Mouse (Mus musculus) heart, embryonic 14.5 days (tissue): Measurements from ENCODE around the gene Csnk1e. TPM values are rescaled to one million over a fixed set of nuclear protein-coding genes. Genes with fewer than 3 reads are reported as not detected.

Source experiments
- ATAC-seq: fragments of 200-750 bp; cut with Nextera tagmentation; 2 replicates; pipeline ENCODE4 v1.8.0; 2017; ENCODE audit warnings: low read depth, moderate TSS enrichment; ENCODE audit not compliant: insufficient number of reproducible peaks, insufficient read depth, low FRiP score
- H3K27ac ChIP-seq, 2 experiments: fragments of 200-500 bp in 1 of 2; fragments of 300-500 bp in 1 of 2; sonication (generic) in 1 of 2; replicated peaks in 1 of 2; 2 replicates each; pipeline ENCODE4 v1.5.1; 2012 to 2014; ENCODE audit warnings: low read depth in 2 of 2, low read length in 2 of 2, control low read depth in 1 of 2, mild to moderate bottlenecking in 1 of 2, mixed read lengths in 1 of 2; ENCODE audit not compliant: control insufficient read depth in 1 of 2, insufficient read depth in 1 of 2
- H3K27me3 ChIP-seq: fragments of 300-500 bp; sonication (generic); 2 replicates; pipeline ENCODE4 v1.6.1; 2014; ENCODE audit warnings: mild to moderate bottlenecking, low read length, control low read depth; ENCODE audit not compliant: control insufficient read depth, insufficient read depth
- H3K36me3 ChIP-seq: fragments of 300-500 bp; sonication (generic); 2 replicates; pipeline ENCODE4 v1.6.1; 2014; ENCODE audit warnings: mild to moderate bottlenecking, control low read depth, low read length, mixed read lengths; ENCODE audit not compliant: control insufficient read depth, insufficient read depth
- H3K4me1 ChIP-seq, 2 experiments: fragments of 200-500 bp in 1 of 2; fragments of 300-500 bp in 1 of 2; sonication (generic) in 1 of 2; 2 replicates each; pipeline ENCODE4 v1.6.1; 2012 to 2014; ENCODE audit warnings: low read length in 2 of 2, control low read depth in 1 of 2, mixed read lengths in 1 of 2; ENCODE audit not compliant: control insufficient read depth in 2 of 2, insufficient read depth in 2 of 2
- H3K4me2 ChIP-seq: fragments of 300-500 bp; sonication (generic); 2 replicates; pipeline ENCODE4 v1.6.1; 2014; ENCODE audit warnings: mild to moderate bottlenecking, low read length
- H3K4me3 ChIP-seq, 2 experiments: fragments of 200-500 bp in 1 of 2; fragments of 300-500 bp in 1 of 2; sonication (generic) in 1 of 2; 2 replicates each; pipeline ENCODE4 v1.5.1; 2012 to 2014; ENCODE audit warnings: low read length in 2 of 2, mild to moderate bottlenecking in 2 of 2, control low read depth in 1 of 2, low read depth in 1 of 2, moderate library complexity in 1 of 2; ENCODE audit not compliant: control insufficient read depth in 1 of 2, insufficient read depth in 1 of 2
- H3K9ac ChIP-seq: fragments of 300-500 bp; sonication (generic); 2 replicates; pipeline ENCODE4 v1.6.1; 2014; ENCODE audit warnings: mild to moderate bottlenecking, low read length
- H3K9me3 ChIP-seq: fragments of 300-500 bp; sonication (generic); 2 replicates; pipeline ENCODE4 v1.6.1; 2016; ENCODE audit warnings: low read length, control low read depth; ENCODE audit not compliant: control insufficient read depth
- WGBS: fragments of 180-500 bp; shearing (Covaris S2); extraction: QIAGEN DNeasy Blood & Tissue Kit; methylation state at CpG from one replicate; pipeline ENCODE4 v1.1.7; 2014; 5-methylcytosine and 5-hydroxymethylcytosine counted together
- polyA plus RNA-seq: library from polyadenylated mRNA; unstranded; fragments of >200 nt; fragmentation: Nextera tagmentation; extraction: Ambion mirVana; gene quantifications from 2 replicates; pipeline ENCODE4 v1.2.1, GENCODE M21; 2014

Gene Csnk1e
- polyA plus RNA-seq, 1 experiment from 2014 or later: 95.1 TPM

- Histone ChIP-seq H3K4me2 (peak overlapping the region; percentile 94), H3K9me3 (no peaks in the 10 kb centered on the region), H3K36me3 (0 out of 2 replicates have a peak, but pooled peaks cover 4% of the 10 kb centered on the region), H3K27ac (peak overlapping the region; percentile 4 to 81; a peak in 3 of 4 replicates), H3K9ac (peak overlapping the region; percentile 89), H3K4me3 (peak overlapping the region; percentile 85 to 89), H3K4me1 (peaks cover 47 to 53% of the 10 kb centered on the region in 2 experiments), H3K27me3 (no peaks in the 10 kb centered on the region)
- WGBS: 14% methylated on average over 5 of the region's 5 CpGs
- no peak for ATAC-seq
These were observed 53.2 kb downstream of the Csnk1e start for GRCm38 (mm10) chr15:79402176-79402575.

GRCm38 (mm10) chr15:79400975-79401365, 54.4 kb downstream of the Csnk1e start:
- Histone ChIP-seq H3K36me3 (peaks cover 9% of the 10 kb centered on the region; the same call in 1 of the 2 replicates), H3K9me3 (no peaks in the 10 kb centered on the region), H3K4me3 (peak overlapping the region; percentile 5 to 89), H3K9ac (peak overlapping the region; percentile 89), H3K27ac (peak overlapping the region; percentile 70 to 75), H3K4me2 (peak overlapping the region; percentile 94), H3K4me1 (peaks cover 42 to 48% of the 10 kb centered on the region in 2 experiments), H3K27me3 (no peaks in the 10 kb centered on the region)
- ATAC-seq: no peak
- WGBS: 29% methylated on average over 7 of the region's 7 CpGs

- H3K4me1 ChIP-seq: peaks cover 48 to 54% of the 10 kb centered on the region in 2 experiments
- H3K9ac ChIP-seq: peak overlapping the region; percentile 89
- no peaks in the 10 kb centered on the region for H3K27me3 ChIP-seq
- H3K36me3 ChIP-seq: peaks cover 13% of the 10 kb centered on the region; the same call in 1 of the 2 replicates
- no peak for ATAC-seq
- H3K4me2 ChIP-seq: peak overlapping the region; percentile 94
- 54% methylated on average over 6 of the region's 6 CpGs for WGBS
- peak overlapping the region; percentile 70 to 75 for H3K27ac ChIP-seq
- no peaks in the 10 kb centered on the region for H3K9me3 ChIP-seq
- H3K4me3 ChIP-seq: peak overlapping the region in 1 of 2 experiments; percentile 89; a peak in 1 of 4 replicates
These were observed 55.0 kb downstream of the Csnk1e start for GRCm38 (mm10) chr15:79400134-79400974.

GRCm38 (mm10) chr15:79399231-79400052, 55.9 kb downstream of the Csnk1e start:
- peak overlapping the region; percentile 70 to 75 for H3K27ac ChIP-seq
- peaks cover 56 to 63% of the 10 kb centered on the region in 2 experiments for H3K4me1 ChIP-seq
- no peak for ATAC-seq
- H3K4me2 ChIP-seq: peak overlapping the region; percentile 94
- 66% methylated on average over 14 of the region's 14 CpGs for WGBS
- H3K36me3 ChIP-seq: peaks cover 13% of the 10 kb centered on the region; the same call in 1 of the 2 replicates
- H3K9me3 ChIP-seq: no peaks in the 10 kb centered on the region
- peak overlapping the region; percentile 89 for H3K9ac ChIP-seq
- H3K4me3 ChIP-seq: no peak overlapping the region
- H3K27me3 ChIP-seq: no peaks in the 10 kb centered on the region

- Histone ChIP-seq H3K36me3 (peaks cover 15% of the 10 kb centered on the region; the same call in 1 of the 2 replicates), H3K9ac (peak overlapping the region; percentile 26; the same call in 1 of the 2 replicates), H3K27ac (peak overlapping the region; percentile 13 to 60; a peak in 2 of 4 replicates), H3K4me2 (peak overlapping the region; percentile 47), H3K4me1 (peaks cover 69 to 74% of the 10 kb centered on the region in 2 experiments), H3K27me3 (no peaks in the 10 kb centered on the region), H3K9me3 (no peaks in the 10 kb centered on the region), H3K4me3 (peak overlapping the region in 1 of 2 experiments; percentile 4; a peak in 1 of 4 replicates)
- WGBS: 65% methylated on average over 11 of the region's 11 CpGs
- peak; percentile 13; the same call in 1 of the 2 replicates for ATAC-seq
These were observed 58.6 kb downstream of the Csnk1e start for GRCm38 (mm10) chr15:79396736-79397135.

- Histone ChIP-seq H3K4me3 (no peak overlapping the region), H3K4me2 (peak overlapping the region; percentile 47), H3K9ac (peak overlapping the region; percentile 26; the same call in 1 of the 2 replicates), H3K4me1 (peaks cover 66 to 74% of the 10 kb centered on the region in 2 experiments), H3K27ac (no peak overlapping the region), H3K36me3 (peaks cover 15% of the 10 kb centered on the region; the same call in 1 of the 2 replicates), H3K9me3 (no peaks in the 10 kb centered on the region), H3K27me3 (no peaks in the 10 kb centered on the region)
- 61% methylated on average over 6 of the region's 6 CpGs for WGBS
- no peak for ATAC-seq
These were observed 60.1 kb downstream of the Csnk1e start for GRCm38 (mm10) chr15:79395281-79395680.

- Histone ChIP-seq H3K9ac (no peak overlapping the region; the same call in 1 of the 2 replicates), H3K4me1 (peaks cover 66 to 74% of the 10 kb centered on the region in 2 experiments), H3K27me3 (no peaks in the 10 kb centered on the region), H3K36me3 (peaks cover 15% of the 10 kb centered on the region; the same call in 1 of the 2 replicates), H3K4me3 (no peak overlapping the region), H3K4me2 (0 out of 2 replicates have a peak overlapping the region, but pooled peaks have one; percentile 47), H3K9me3 (no peaks in the 10 kb centered on the region), H3K27ac (no peak overlapping the region)
- 64% methylated on average over 4 of the region's 4 CpGs for WGBS
- no peak for ATAC-seq
These were observed 60.5 kb downstream of the Csnk1e start for GRCm38 (mm10) chr15:79394842-79395241.
